Mouse (Mus musculus): ENCODE measurements around the gene Ifi35.
A peak's percentile ranks its signal among the peaks of the same experiment; 100 is the strongest.
"Not testable (repeated sequence)": the region's sequence is repeated elsewhere in the genome, so short reads cannot be mapped to it uniquely, and the experiment has no call there.

Gene Ifi35

GRCm38 (mm10) chr11:101447786-101448185 is 421 bp upstream of the Ifi35 start:
- no peak for DNase-seq (ENCODE audit: low read depth, low spot score)

GRCm38 (mm10) chr11:101448899-101449298 is 692 bp downstream of the Ifi35 start:
- no peak for DNase-seq (ENCODE audit: low read depth, low spot score)

- not testable (repeated sequence) for DNase-seq (ENCODE audit: low read depth, low spot score)
These were observed 1.4 kb downstream of the Ifi35 start for GRCm38 (mm10) chr11:101449596-101449995.

- DNase-seq (ENCODE audit: low read depth, low spot score): no peak
These were observed 2.2 kb downstream of the Ifi35 start for GRCm38 (mm10) chr11:101450394-101450793.

- DNase-seq (ENCODE audit: low read depth, low spot score): no peak
These were observed 3.3 kb downstream of the Ifi35 start for GRCm38 (mm10) chr11:101451536-101451935.

GRCm38 (mm10) chr11:101452093-101452774 is 4.0 kb downstream of the Ifi35 start:
- no peak for DNase-seq (ENCODE audit: low read depth, low spot score)

- DNase-seq (ENCODE audit: low read depth, low spot score): no peak
These were observed 6.5 kb downstream of the Ifi35 start for GRCm38 (mm10) chr11:101454702-101455101.

GRCm38 (mm10) chr11:101455627-101456026 is 7.4 kb downstream of the Ifi35 start:
- DNase-seq (ENCODE audit: low read depth, low spot score): no peak

- no peak for DNase-seq (ENCODE audit: low read depth, low spot score)
These were observed 9.4 kb downstream of the Ifi35 start for GRCm38 (mm10) chr11:101457631-101458030.

GRCm38 (mm10) chr11:101458217-101458616 is 10.0 kb downstream of the Ifi35 start:
- no peak for DNase-seq (ENCODE audit: low read depth, low spot score)

GRCm38 (mm10) chr11:101459716-101460115 is 11.5 kb downstream of the Ifi35 start:
- no peak for DNase-seq (ENCODE audit: low read depth, low spot score)

GRCm38 (mm10) chr11:101460321-101460720 is 12.1 kb downstream of the Ifi35 start:
- no peak for DNase-seq (ENCODE audit: low read depth, low spot score)

GRCm38 (mm10) chr11:101462141-101462540 is 13.9 kb downstream of the Ifi35 start:
- DNase-seq (ENCODE audit: low read depth, low spot score): no peak

- DNase-seq (ENCODE audit: low read depth, low spot score): no peak
These were observed 14.6 kb downstream of the Ifi35 start for GRCm38 (mm10) chr11:101462583-101463440.

- no peak for DNase-seq (ENCODE audit: low read depth, low spot score)
These were observed 16.2 kb downstream of the Ifi35 start, which contains the start of gene Rnd2 for GRCm38 (mm10) chr11:101464211-101465100. Gene Rnd2, plus strand, starts transcription at chr11:101464999.

GRCm38 (mm10) chr11:101465101-101465868 is 17.1 kb downstream of the Ifi35 start:
- peak; percentile 80 for DNase-seq (ENCODE audit: low read depth, low spot score)

- DNase-seq (ENCODE audit: low read depth, low spot score): peak; percentile 70
These were observed 17.8 kb downstream of the Ifi35 start, which contains the start of gene Vat1 for GRCm38 (mm10) chr11:101465869-101466551. Gene Vat1, minus strand, starts transcription at chr11:101466230.

- DNase-seq (ENCODE audit: low read depth, low spot score): not testable (repeated sequence)
These were observed 18.3 kb downstream of the Ifi35 start for GRCm38 (mm10) chr11:101466552-101466950.

GRCm38 (mm10) chr11:101467477-101468262 is 19.5 kb downstream of the Ifi35 start:
- DNase-seq (ENCODE audit: low read depth, low spot score): peak; percentile 67
